Mouse (Mus musculus): ENCODE measurements around the gene Tmc3.

Gene Tmc3

GRCm38 (mm10) chr7:83668724-83669123, 84.0 kb downstream of the Tmc3 start:
- no peak for DNase-seq (ENCODE audit: low spot score)

GRCm38 (mm10) chr7:83671573-83671972, 86.8 kb downstream of the Tmc3 start:
- DNase-seq (ENCODE audit: low spot score) = no peak

Measured in urinary bladder, postnatal 10 days (tissue).